Mouse (Mus musculus): ENCODE measurements around the gene Zc3h4.
A peak's percentile ranks its signal among the peaks of the same experiment; 100 is the strongest.

The Zc3h4 gene

GRCm38 (mm10) chr7:16401991-16402431 lies 1.3 kb downstream of the Zc3h4 start:
- peak; percentile 54 for DNase-seq

GRCm38 (mm10) chr7:16402449-16402848 lies 1.7 kb downstream of the Zc3h4 start:
- no peak for DNase-seq

- DNase-seq, result peak; percentile 27
These were observed 2.5 kb downstream of the Zc3h4 start for GRCm38 (mm10) chr7:16402968-16403948.

- no peak for DNase-seq
These were observed 3.8 kb downstream of the Zc3h4 start for GRCm38 (mm10) chr7:16404315-16405072.

GRCm38 (mm10) chr7:16405073-16405455 lies 4.4 kb downstream of the Zc3h4 start:
- DNase-seq, result peak; percentile 63

GRCm38 (mm10) chr7:16405516-16406351 lies 5.0 kb downstream of the Zc3h4 start:
- peak; percentile 77 for DNase-seq

GRCm38 (mm10) chr7:16406978-16407377 lies 6.3 kb downstream of the Zc3h4 start:
- no peak for DNase-seq

GRCm38 (mm10) chr7:16411100-16411499 lies 10.4 kb downstream of the Zc3h4 start:
- DNase-seq, result no peak

GRCm38 (mm10) chr7:16412220-16412896 lies 11.6 kb downstream of the Zc3h4 start:
- no peak for DNase-seq

GRCm38 (mm10) chr7:16412930-16413329 lies 12.2 kb downstream of the Zc3h4 start:
- DNase-seq, result no peak

GRCm38 (mm10) chr7:16415426-16415825 lies 14.7 kb downstream of the Zc3h4 start:
- DNase-seq, result peak; percentile 39

GRCm38 (mm10) chr7:16417141-16417771 lies 16.5 kb downstream of the Zc3h4 start:
- DNase-seq, result peak; percentile 55

GRCm38 (mm10) chr7:16418713-16419112 lies 18.0 kb downstream of the Zc3h4 start:
- no peak for DNase-seq

GRCm38 (mm10) chr7:16420493-16421118 lies 19.9 kb downstream of the Zc3h4 start:
- DNase-seq, result no peak

- DNase-seq, result no peak
These were observed 21.6 kb downstream of the Zc3h4 start for GRCm38 (mm10) chr7:16422222-16422856.

- no peak for DNase-seq
These were observed 23.0 kb downstream of the Zc3h4 start for GRCm38 (mm10) chr7:16423731-16424130.

GRCm38 (mm10) chr7:16425721-16426120 lies 25.0 kb downstream of the Zc3h4 start:
- no peak for DNase-seq

- peak; percentile 94 for DNase-seq
These were observed 25.5 kb downstream of the Zc3h4 start for GRCm38 (mm10) chr7:16426129-16426729.

- no peak for DNase-seq
These were observed 32.8 kb downstream of the Zc3h4 start for GRCm38 (mm10) chr7:16433352-16433971.

GRCm38 (mm10) chr7:16435088-16435487 lies 34.4 kb downstream of the Zc3h4 start:
- DNase-seq, result no peak
